ENCODE assay signal across 18 mouse cellular contexts in the genomic region with DNA sequence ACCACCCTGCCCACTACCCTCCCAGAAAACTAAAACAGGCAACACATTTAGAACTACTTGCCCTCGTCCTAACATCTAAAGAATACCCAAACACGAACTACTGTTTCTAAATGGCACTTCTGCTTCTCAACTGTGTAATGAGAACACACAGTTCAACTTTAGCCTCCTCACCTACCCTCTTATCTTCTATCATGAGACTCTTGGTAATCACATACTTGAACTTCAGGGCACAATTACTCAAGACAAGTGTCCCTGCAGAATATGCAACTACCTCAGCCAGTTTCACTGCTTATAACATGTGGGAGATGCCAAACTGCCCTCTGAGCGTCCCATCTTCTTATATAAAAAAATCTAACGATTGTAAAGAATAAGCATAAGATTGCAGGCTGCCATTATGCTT.
"Had no signal": no experiment of that assay in that cellular context is flagged by ENCODE, and none has a peak within 500 bp of the region (broad histone marks: within the 10 kb centered on the region; RNA-seq: fewer than 3 reads in every experiment).

No protein-coding gene starts in this region.

- H3K4me2 ChIP-seq: lung, embryonic 15.5 days; midbrain, embryonic 12.5 days; neural tube, embryonic 13.5 days; neural tube, embryonic 15.5 days had no signal

- H3K27me3 ChIP-seq: lung, embryonic 15.5 days; midbrain, embryonic 12.5 days; neural tube, embryonic 13.5 days; neural tube, embryonic 15.5 days had no signal

- ATAC-seq: midbrain, embryonic 16.5 days had no signal

- H3K9me3 ChIP-seq: lung, embryonic 15.5 days; midbrain, embryonic 10.5 days; midbrain, embryonic 12.5 days; neural tube, embryonic 13.5 days; neural tube, embryonic 15.5 days had no signal

- H3K9ac ChIP-seq: liver, embryonic 14.5 days; lung, embryonic 15.5 days; midbrain, embryonic 12.5 days; neural tube, embryonic 13.5 days; neural tube, embryonic 15.5 days had no signal

- H3K36me3 ChIP-seq: lung, embryonic 15.5 days; midbrain, embryonic 10.5 days; midbrain, embryonic 12.5 days; neural tube, embryonic 13.5 days; neural tube, embryonic 15.5 days had no signal

- DNase-seq: lung, postnatal 4 days; midbrain, embryonic 14.5 days; retina, postnatal 1 day; right cerebral cortex, adult 18-20 months; right cerebral cortex, postnatal 25 days; right cerebral cortex, postnatal 4 days; spleen, adult 18-20 months; thymus, adult 18-20 months; thymus, postnatal 14 days; thymus, postnatal 36 days had no signal

- H3K27ac ChIP-seq: liver, embryonic 14.5 days; lung, embryonic 15.5 days; midbrain, embryonic 10.5 days; midbrain, embryonic 12.5 days; neural tube, embryonic 13.5 days; neural tube, embryonic 15.5 days had no signal

- H3K4me3 ChIP-seq: lung, embryonic 15.5 days; midbrain, embryonic 10.5 days; midbrain, embryonic 12.5 days; myocyte; neural tube, embryonic 13.5 days; neural tube, embryonic 15.5 days had no signal
